Mouse (Mus musculus) cerebellum, adult 9-10 months (tissue): ENCODE measurements around the gene Acss2.
"Not testable (repeated sequence)": the region's sequence is repeated elsewhere in the genome, so short reads cannot be mapped to it uniquely, and the experiment has no call there.

Source experiments
- DNase-seq: peaks from one replicate; pipeline ENCODE4 v3.0.0; 2022

Gene Acss2

GRCm38 (mm10) chr2:155592137-155592853 is 74.5 kb downstream of the Acss2 start, which contains the start of gene Gss:
TSS of gene Gss (minus strand) at chr2:155592810.
- peak; percentile 98 for DNase-seq

- DNase-seq: no peak
Measured at GRCm38 (mm10) chr2:155592854-155593283, 75.1 kb downstream of the Acss2 start.

GRCm38 (mm10) chr2:155595516-155595915 is 77.8 kb downstream of the Acss2 start:
- DNase-seq: no peak

GRCm38 (mm10) chr2:155603707-155604106 is 86.0 kb downstream of the Acss2 start:
- DNase-seq: no peak

GRCm38 (mm10) chr2:155604560-155605235 is 87.0 kb downstream of the Acss2 start:
- DNase-seq: no peak

- DNase-seq: not testable (repeated sequence)
Measured at GRCm38 (mm10) chr2:155605236-155605589, 87.5 kb downstream of the Acss2 start.

GRCm38 (mm10) chr2:155606360-155606759 is 88.6 kb downstream of the Acss2 start:
- DNase-seq: peak; percentile 81

GRCm38 (mm10) chr2:155610978-155611377 is 93.2 kb downstream of the Acss2 start, which contains the start of gene Myh7b:
TSS of gene Myh7b (plus strand) at chr2:155611212.
- DNase-seq: no peak

- DNase-seq: no peak
Measured at GRCm38 (mm10) chr2:155611834-155612550, 94.2 kb downstream of the Acss2 start.

- peak; percentile 80 for DNase-seq
Measured at GRCm38 (mm10) chr2:155613326-155613755, 95.6 kb downstream of the Acss2 start.

- DNase-seq: no peak
Measured at GRCm38 (mm10) chr2:155613953-155614352, 96.2 kb downstream of the Acss2 start.

GRCm38 (mm10) chr2:155616971-155617370 is 99.2 kb downstream of the Acss2 start:
- DNase-seq: no peak

GRCm38 (mm10) chr2:155619817-155620216 is 102.1 kb downstream of the Acss2 start:
- peak; percentile 92 for DNase-seq

- DNase-seq: no peak
Measured at GRCm38 (mm10) chr2:155622606-155623005, 104.9 kb downstream of the Acss2 start.

- no peak for DNase-seq
Measured at GRCm38 (mm10) chr2:155623996-155624395, 106.2 kb downstream of the Acss2 start.

GRCm38 (mm10) chr2:155624730-155625129 is 107.0 kb downstream of the Acss2 start:
- DNase-seq: no peak

- no peak for DNase-seq
Measured at GRCm38 (mm10) chr2:155626277-155626676, 108.5 kb downstream of the Acss2 start.

GRCm38 (mm10) chr2:155627030-155627738 is 109.4 kb downstream of the Acss2 start:
- DNase-seq: peak; percentile 85

GRCm38 (mm10) chr2:155628112-155628511 is 110.4 kb downstream of the Acss2 start:
- DNase-seq: peak; percentile 55

GRCm38 (mm10) chr2:155628519-155628918 is 110.8 kb downstream of the Acss2 start:
- DNase-seq: peak; percentile 60

- DNase-seq: peak; percentile 74
Measured at GRCm38 (mm10) chr2:155629231-155629661, 111.5 kb downstream of the Acss2 start.

GRCm38 (mm10) chr2:155630153-155630552 is 112.4 kb downstream of the Acss2 start:
- DNase-seq: no peak
